Mouse (Mus musculus) macrophage (primary cell): ENCODE results near the gene Prdm2. TPM values are rescaled to one million over a fixed set of nuclear protein-coding genes. Genes with fewer than 3 reads are reported as not detected.

Source experiments
- H3K27ac ChIP-seq: fragments of 350-480 bp; formaldehyde crosslinking; 2 replicates; pipeline ENCODE4 v1.9.0; 2021
- H3K36me3 ChIP-seq: fragments of 350-480 bp; formaldehyde crosslinking; 2 replicates; pipeline ENCODE4 v1.9.0; 2021; ENCODE audit errors: inconsistent target
- H3K4me3 ChIP-seq: fragments of 350-480 bp; formaldehyde crosslinking; 2 replicates; pipeline ENCODE4 v1.9.0; 2021; ENCODE audit errors: inconsistent target
- H3K79me2 ChIP-seq: fragments of 350-480 bp; formaldehyde crosslinking; 2 replicates; pipeline ENCODE4 v1.9.0; 2021; ENCODE audit errors: inconsistent target
- whole genome bisulfite sequencing: methylation state at CpG from one replicate; pipeline ENCODE4 v1.1.7; 2026; ENCODE audit warnings: inconsistent platforms; ENCODE audit not compliant: missing documents; 5-methylcytosine and 5-hydroxymethylcytosine counted together
- polyA plus RNA-seq: library from polyadenylated mRNA; stranded (reverse); fragments of 250-400 nt; gene quantifications from 3 replicates; pipeline ENCODE4 v1.2.4, GENCODE M21; 2018; ENCODE audit warnings: inconsistent platforms

Gene Prdm2
- polyA plus RNA-seq, 1 experiment from 2014 or later, result 17.2 TPM

DNA sequence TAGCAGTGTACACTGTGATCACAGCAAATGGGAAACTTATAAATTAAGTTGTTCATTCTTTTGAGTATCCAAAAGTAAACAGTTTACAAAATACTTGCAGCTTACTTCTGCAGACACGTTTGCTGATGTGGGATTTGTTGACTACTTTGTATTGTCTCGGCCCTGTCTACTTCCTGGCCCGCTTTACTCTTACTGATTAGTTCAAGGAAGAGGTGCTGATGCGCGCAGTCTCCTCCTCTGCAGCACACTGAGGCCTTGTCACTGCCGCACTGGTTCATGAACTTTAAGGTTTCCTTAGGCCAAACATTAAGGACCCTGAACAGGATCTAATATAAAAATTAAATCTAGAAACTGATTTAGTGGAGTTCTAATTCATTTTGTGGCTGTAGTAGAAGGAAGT lies 58.2 kb downstream of the Prdm2 start:
- 82% methylated on average over 6 of the region's 6 CpGs for WGBS
- Histone ChIP-seq H3K36me3 (no peaks in the 10 kb centered on the region), H3K27ac (no peak overlapping the region), H3K79me2 (peaks cover 100% of the 10 kb centered on the region), H3K4me3 (no peak overlapping the region)

DNA sequence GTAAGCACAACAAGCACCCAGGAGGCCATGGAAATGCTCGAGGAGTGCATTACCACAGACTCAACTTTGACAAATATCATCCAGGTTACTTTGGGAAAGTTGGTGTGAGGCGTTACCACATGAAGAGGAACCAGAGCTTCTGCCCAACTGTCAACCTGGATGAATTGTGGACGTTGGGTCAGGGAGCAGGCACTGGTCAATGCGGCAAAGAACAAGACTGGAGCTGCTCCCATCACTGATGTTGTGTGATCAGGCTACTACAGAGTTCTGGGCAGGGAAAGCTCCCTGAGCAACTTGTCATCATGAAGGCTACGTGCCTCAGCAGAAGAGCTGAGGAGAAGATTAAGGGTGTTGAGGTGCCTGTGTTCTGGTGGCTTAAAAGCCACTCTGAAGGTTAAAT lies 60.2 kb downstream of the Prdm2 start:
- H3K27ac ChIP-seq, result no peak overlapping the region
- no peaks in the 10 kb centered on the region for H3K36me3 ChIP-seq
- no peak overlapping the region for H3K4me3 ChIP-seq
- 83% methylated on average over 5 of the region's 5 CpGs for whole genome bisulfite sequencing
- H3K79me2 ChIP-seq, result peaks cover 100% of the 10 kb centered on the region

DNA sequence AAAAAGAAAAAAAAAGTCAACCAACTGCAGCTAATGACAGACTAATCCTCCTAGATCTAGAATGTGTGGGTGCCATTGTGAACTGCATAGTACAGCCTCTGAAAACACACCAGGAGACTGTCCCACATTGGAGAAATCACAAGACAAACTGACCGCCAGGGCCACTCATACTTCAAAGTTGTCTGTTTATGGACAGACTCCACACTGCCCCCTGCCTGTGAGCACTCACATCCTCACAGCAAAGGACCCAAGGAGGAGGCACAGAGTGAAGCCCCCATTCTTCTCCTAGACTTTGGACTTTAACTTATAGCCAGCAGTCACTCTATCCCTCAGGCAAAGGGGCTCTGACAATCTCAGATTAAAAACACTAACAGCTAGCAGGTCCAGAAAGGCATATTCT lies 61.5 kb downstream of the Prdm2 start:
- Histone ChIP-seq H3K79me2 (peaks cover 100% of the 10 kb centered on the region), H3K27ac (no peak overlapping the region), H3K36me3 (no peaks in the 10 kb centered on the region), H3K4me3 (no peak overlapping the region)
- 71% methylated on average over 1 of the region's 1 CpGs for WGBS

DNA sequence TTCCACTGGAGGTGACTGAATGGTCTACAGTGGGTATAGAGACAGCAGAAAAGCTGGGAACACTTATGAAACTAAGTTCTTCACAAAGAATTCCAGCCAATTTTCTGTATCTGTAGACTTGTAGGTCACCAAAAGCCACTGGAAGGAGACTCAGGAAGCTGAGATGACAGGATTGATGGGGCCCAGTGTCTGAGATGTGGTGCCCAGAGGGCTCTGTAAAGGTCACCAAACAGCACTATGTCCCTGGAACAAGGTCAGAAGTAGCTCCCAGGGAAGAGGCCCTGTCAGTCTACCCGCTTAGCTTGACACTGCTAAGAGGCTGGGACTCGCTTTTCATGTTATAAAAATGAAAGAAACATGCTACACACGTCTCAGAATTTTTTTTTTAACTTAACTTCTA lies 65.1 kb downstream of the Prdm2 start:
- WGBS, result 83% methylated on average over 3 of the region's 3 CpGs
- Histone ChIP-seq H3K27ac (no peak overlapping the region), H3K4me3 (no peak overlapping the region), H3K79me2 (peaks cover 100% of the 10 kb centered on the region), H3K36me3 (no peaks in the 10 kb centered on the region)

DNA sequence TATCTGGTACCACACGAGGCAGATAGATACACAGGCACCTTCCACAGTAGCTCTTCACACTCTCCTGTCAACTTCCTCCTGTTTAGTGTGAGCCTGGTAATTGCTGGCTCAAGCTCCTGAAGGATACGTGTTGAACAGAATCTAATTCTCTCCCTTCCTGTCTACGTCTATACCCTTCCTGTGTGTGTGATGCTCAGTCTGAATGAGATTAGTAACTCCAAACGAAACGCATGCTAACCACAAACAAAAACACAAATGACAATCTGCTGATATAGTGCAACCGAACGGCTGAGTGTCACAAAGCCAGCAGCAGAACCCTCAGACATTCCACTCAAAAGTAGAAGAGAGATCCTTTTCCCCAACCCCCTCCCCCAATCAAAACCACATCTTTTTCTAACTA lies 69.2 kb downstream of the Prdm2 start:
- Histone ChIP-seq H3K27ac (no peak overlapping the region), H3K4me3 (no peak overlapping the region), H3K79me2 (peaks cover 100% of the 10 kb centered on the region), H3K36me3 (no peaks in the 10 kb centered on the region)
- 13% methylated on average over 7 of the region's 7 CpGs for WGBS

DNA sequence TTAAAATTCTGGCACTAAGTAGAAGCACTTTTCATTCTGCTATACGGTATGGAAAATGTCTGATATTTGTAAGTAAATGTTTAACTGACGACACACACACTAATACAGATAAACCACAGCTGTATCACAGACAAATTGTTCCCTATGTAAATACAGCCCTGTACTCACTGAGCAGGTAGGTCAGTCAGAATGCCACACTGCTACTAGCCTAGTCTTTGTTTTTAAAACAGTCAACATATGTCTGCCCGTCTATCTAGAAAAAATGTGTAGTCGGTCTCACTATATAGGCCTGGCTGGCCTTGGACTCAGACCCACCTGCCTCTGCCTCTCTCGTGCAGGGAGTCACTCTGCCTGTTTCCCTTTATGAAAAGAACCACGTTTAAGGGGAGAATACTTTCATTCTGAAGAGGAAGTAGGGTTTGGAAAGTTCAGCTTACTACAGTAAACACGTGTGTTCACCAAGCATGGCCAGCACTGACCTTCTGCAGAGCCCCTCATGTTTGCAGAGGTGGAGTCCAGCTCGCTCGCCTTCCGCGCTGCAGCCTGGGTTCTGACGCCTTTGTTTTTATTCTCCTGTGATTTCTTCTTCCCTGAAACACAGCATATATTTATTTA lies 71.0 kb downstream of the Prdm2 start:
- no peak overlapping the region for H3K27ac ChIP-seq
- H3K4me3 ChIP-seq, result no peak overlapping the region
- WGBS, result 29% methylated on average over 12 of the region's 12 CpGs
- no peaks in the 10 kb centered on the region for H3K36me3 ChIP-seq
- peaks cover 87% of the 10 kb centered on the region for H3K79me2 ChIP-seq

DNA sequence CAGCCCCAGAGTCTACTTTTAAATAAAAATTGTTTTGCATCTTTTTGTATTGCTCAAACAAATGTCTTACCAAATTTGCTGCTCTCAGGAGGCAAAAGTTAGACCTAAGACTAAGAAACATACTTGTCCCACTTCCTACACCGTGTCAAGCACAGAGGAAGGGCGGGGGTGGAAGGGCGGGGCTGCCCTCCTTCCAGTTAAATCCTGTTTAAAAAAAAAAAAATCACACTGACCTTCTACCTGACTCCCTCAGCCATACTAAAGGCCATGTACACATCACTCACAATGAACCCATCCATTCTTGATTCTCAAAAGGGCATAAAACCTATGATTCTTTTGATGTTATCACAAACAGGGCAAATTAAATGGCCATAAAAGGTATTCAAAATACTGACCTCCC lies 71.9 kb downstream of the Prdm2 start:
- 69% methylated on average over 3 of the region's 3 CpGs for WGBS
- Histone ChIP-seq H3K36me3 (peaks cover 5% of the 10 kb centered on the region; the same call in 1 of the 2 replicates), H3K79me2 (peaks cover 81% of the 10 kb centered on the region), H3K27ac (no peak overlapping the region), H3K4me3 (no peak overlapping the region)

DNA sequence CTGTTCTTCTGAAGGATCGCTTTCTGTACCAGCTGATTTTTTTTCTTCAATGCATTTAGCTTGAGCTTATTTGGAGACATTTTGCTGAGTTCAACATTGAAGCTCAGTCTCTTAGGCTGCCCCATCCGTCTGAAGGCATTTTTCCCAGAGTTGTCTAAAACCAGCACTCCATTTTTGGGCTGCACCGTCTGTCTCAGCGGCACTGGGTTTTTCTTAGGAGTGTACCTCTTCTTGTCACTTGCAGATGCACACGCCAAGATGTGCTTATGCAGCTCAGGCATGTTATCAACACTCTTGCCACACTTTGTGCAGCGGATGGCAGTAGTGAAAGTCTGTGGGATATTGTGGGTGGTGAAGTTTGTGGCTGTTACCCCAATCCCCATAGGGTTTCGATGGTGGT lies 80.4 kb downstream of the Prdm2 start:
- peaks cover 45% of the 10 kb centered on the region; the same call in 1 of the 2 replicates for H3K79me2 ChIP-seq
- H3K36me3 ChIP-seq, result peaks cover 69% of the 10 kb centered on the region
- 98% methylated on average over 7 of the region's 7 CpGs for WGBS
- no peak overlapping the region for H3K4me3 ChIP-seq
- H3K27ac ChIP-seq, result no peak overlapping the region

DNA sequence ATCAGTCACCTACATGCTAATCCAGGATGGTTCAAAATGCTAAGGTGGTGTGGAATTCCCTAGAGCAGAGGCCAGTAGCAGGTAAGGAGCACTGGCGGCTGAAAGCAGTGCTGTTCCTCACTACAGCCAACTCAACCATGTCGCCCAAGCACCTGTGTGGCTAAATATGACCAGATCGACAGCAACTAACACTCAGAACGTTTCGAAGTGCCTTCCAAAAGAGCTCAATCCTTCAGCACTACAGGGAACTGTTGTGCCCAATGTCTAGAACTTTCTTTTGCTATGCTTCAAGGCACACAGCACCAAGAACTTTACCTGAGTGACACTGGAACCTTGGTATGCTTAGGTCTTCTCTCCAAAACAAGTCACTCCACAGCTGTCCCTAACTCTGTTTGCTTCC lies 82.4 kb downstream of the Prdm2 start:
- Histone ChIP-seq H3K4me3 (no peak overlapping the region), H3K36me3 (peaks cover 71% of the 10 kb centered on the region), H3K27ac (no peak overlapping the region), H3K79me2 (peaks cover 47% of the 10 kb centered on the region; the same call in 1 of the 2 replicates)
- WGBS, result 89% methylated on average over 5 of the region's 5 CpGs

DNA sequence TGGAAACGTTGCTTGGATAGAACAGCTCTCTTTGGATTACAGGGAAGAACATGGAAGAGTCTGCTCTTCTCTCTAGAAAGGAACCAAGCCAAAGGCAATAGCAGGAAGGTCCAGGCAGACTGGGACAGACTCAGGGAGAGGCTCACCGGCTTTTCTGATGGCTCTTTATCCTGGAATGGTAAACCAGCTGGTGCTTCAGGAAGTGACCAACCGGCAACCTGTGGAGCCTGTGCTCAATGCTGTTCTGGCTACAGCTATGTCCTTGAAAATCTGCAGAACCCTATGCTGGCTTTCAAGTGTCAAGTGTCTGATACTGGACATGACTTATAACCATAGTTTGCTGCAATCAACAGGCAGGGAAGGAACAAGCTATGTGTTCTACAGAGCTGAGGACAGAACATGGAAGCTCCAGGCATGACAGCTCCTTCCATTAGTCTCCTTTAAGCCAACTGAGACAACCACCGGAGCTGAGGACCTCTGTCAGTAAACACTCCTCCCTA lies 83.5 kb downstream of the Prdm2 start:
- H3K27ac ChIP-seq, result no peak overlapping the region
- H3K36me3 ChIP-seq, result peaks cover 60% of the 10 kb centered on the region
- 100% methylated on average over 4 of the region's 4 CpGs for WGBS
- no peak overlapping the region for H3K4me3 ChIP-seq
- H3K79me2 ChIP-seq, result peaks cover 55% of the 10 kb centered on the region; the same call in 1 of the 2 replicates

DNA sequence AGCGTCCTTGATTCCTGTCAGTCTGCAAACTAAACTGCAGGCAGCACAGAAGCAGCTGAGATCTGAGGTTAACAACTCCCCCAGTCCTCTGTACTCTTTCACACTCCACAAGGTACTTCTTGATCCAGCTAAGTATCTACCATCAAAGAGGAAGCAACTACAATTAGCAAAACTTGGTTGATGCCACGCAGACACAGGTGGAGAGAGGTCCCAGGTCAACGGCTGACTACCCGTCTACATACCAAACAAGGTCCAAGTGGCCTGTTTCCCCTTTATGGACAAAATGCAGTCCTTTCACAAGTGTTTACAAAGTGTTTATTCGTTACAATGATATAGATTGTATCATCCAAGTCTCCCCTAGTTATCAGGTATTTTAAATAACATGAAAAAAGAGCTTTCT lies 85.6 kb downstream of the Prdm2 start:
- peaks cover 72% of the 10 kb centered on the region; the same call in 1 of the 2 replicates for H3K79me2 ChIP-seq
- H3K4me3 ChIP-seq, result no peak overlapping the region
- 87% methylated on average over 5 of the region's 5 CpGs for WGBS
- H3K27ac ChIP-seq, result no peak overlapping the region
- H3K36me3 ChIP-seq, result peaks cover 38% of the 10 kb centered on the region

DNA sequence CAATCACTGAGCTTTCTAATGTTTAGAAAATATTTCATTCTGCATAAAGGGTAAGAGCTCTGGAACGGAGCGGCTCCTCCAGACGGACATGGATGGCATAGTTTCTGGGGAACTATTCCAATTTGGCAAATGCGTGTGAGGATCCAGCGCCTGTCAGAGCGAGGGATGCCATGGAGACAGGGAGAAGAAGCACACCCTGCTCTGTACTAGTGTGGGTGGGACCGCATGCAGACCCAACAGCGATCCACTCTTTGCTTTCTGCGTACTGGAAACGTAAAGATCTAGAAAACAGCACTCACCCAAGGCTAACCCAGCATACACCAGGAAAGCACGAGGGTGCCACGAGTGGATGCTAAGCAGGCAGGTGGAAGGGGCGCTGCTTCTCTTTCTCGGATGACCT lies 86.3 kb downstream of the Prdm2 start:
- Histone ChIP-seq H3K4me3 (no peak overlapping the region), H3K36me3 (peaks cover 31% of the 10 kb centered on the region), H3K27ac (no peak overlapping the region), H3K79me2 (peaks cover 72% of the 10 kb centered on the region; the same call in 1 of the 2 replicates)
- 94% methylated on average over 14 of the region's 14 CpGs for WGBS

DNA sequence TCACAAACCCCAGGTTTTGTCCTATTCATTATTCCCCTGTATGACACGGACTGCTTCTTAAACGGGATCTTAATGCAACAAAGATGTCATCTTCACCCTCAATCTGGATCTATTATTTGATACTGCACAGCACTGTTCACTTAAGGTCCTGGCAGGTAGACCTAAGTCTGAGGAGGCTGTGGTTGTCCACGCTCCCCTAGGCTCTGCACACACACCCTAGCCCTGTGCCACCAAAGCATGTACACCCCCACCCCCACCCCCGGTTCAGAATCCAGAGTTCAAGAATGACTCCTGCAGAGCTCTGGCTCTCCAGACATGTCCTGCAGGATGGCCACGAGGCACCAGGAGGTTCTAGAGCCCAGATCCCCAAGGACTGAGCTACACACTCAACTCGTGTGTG lies 87.5 kb downstream of the Prdm2 start:
- H3K79me2 ChIP-seq, result peaks cover 62% of the 10 kb centered on the region; the same call in 1 of the 2 replicates
- no peak overlapping the region for H3K27ac ChIP-seq
- H3K4me3 ChIP-seq, result no peak overlapping the region
- peaks cover 28% of the 10 kb centered on the region for H3K36me3 ChIP-seq
- WGBS, result 95% methylated on average over 5 of the region's 6 CpGs

DNA sequence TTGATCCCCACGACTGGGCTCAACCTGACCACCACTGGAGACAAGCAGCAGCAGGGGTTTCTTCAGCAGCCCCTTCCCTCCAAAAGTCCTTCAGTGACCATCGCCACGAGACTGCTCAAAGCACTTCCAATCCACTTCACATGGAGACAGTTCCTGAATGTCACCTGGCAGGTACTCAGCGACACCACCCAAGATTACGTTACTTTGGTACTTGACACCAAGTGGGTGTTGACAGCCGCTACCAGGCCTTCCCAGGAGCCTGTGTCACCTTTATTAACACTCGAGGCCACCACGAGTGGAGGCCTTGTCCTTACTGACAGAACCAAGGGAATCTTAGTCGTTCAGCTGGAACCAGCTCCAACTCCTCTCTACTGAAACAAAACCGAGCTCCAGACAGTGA lies 89.8 kb downstream of the Prdm2 start:
- Histone ChIP-seq H3K79me2 (peaks cover 46% of the 10 kb centered on the region; the same call in 1 of the 2 replicates), H3K36me3 (peaks cover 18% of the 10 kb centered on the region; the same call in 1 of the 2 replicates), H3K27ac (no peak overlapping the region), H3K4me3 (no peak overlapping the region)
- WGBS, result 93% methylated on average over 10 of the region's 10 CpGs

DNA sequence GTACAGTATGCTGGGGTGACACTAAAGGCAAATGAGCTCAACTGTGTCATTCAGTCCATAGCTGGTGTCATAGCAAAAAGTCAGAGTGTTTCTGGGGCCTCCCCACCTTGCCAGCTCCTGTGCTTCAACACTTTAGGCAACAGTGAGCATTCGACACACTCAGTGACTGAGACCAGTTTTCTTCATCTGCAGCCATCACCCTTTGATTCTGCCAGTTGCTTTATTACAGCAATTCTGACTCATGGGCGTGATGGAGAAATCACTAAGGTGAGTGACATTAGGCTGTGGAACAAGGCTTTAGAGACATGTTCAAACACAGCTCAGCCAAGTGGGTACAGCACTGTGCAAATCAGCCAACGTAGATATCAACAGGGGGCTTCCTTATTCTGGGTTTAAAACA lies 91.6 kb downstream of the Prdm2 start:
- peaks cover 40% of the 10 kb centered on the region; the same call in 1 of the 2 replicates for H3K79me2 ChIP-seq
- no peak overlapping the region for H3K4me3 ChIP-seq
- H3K36me3 ChIP-seq, result no peaks in the 10 kb centered on the region
- WGBS, result 92% methylated on average over 3 of the region's 3 CpGs
- no peak overlapping the region for H3K27ac ChIP-seq

DNA sequence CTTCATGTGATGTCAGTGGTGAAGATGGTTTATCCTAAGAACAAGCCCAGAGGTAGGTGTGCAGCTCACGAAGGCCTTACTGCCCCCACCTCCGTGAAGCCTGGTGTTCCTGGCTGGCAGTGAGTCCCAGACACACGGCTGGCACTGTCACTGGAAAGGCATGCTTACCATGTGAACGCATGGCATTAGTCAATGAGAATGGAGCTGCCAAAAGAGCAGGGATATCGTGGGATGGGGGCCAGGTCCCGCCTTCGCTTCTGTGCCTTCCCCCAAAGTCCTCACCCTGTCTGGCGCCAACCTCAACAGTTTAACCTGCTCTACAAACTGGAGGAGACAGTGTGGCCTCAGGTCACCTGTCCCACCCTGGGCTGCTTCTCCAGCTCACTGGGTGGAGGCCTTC lies 92.8 kb downstream of the Prdm2 start:
- Histone ChIP-seq H3K79me2 (peaks cover 37% of the 10 kb centered on the region; the same call in 1 of the 2 replicates), H3K27ac (no peak overlapping the region), H3K4me3 (no peak overlapping the region), H3K36me3 (no peaks in the 10 kb centered on the region)
- 98% methylated on average over 8 of the region's 8 CpGs for WGBS
